Mouse (Mus musculus) brain, embryonic 14.5 days (tissue): ENCODE data around the gene Zfpm1.

Source experiments
- CTCF ChIP-seq: fragments of 200-500 bp; IDR thresholded peaks from 2 replicates; pipeline ENCODE4 v1.5.1; 2012; ENCODE audit warnings: inconsistent platforms, mild to moderate bottlenecking, moderate library complexity, borderline replicate concordance; ENCODE audit not compliant: insufficient read depth, insufficient read length; ENCODE audit errors: extremely low read depth
- POLR2A ChIP-seq: fragments of 200-500 bp; IDR thresholded peaks from 2 replicates; pipeline ENCODE4 v1.6.1; 2012; ENCODE audit warnings: mild to moderate bottlenecking, inconsistent platforms, borderline replicate concordance; ENCODE audit not compliant: poor library complexity, insufficient read depth, insufficient read length, severe bottlenecking; ENCODE audit errors: extremely low read depth

DNA sequence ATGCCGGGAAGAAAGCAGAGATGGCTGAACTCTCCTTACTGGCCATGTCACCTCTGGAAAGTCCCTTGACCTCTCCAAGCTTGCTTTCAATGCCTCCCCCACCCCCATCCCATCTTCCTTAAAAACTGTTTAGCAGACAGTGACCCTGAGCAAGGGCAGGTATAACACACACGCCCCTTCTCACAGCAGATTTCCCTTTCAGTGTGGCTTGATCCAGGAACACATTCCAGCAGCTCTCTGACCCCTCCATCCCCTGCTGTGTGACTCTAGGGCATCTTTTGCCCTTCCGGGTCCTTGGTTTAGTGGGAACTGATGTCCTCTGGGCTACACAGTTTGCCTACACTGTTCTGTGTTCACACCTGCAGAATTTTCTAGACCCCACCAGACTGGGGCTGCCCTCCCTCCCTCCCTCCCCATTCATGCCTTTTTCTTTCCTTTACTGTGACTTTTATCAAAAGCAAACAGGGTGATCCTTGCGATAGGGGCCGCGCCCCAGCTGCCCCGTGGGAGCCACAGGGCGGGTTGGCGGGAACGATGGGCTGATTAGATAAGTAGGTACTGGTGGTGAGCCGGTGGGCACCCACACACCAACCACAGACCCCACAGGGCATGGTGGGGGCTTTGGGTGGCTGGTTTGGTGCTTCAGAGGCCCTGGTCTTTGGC, 37.2 kb downstream of the Zfpm1 start:
- TF ChIP-seq CTCF (no peak), POLR2A (no peak)
